Mouse (Mus musculus): Measurements from ENCODE around the gene Cyba. TPM values are rescaled to one million over a fixed set of nuclear protein-coding genes. Genes with fewer than 3 reads are reported as not detected.
A peak's percentile ranks its signal among the peaks of the same experiment; 100 is the strongest.

Gene Cyba
- total RNA-seq (2021), result 1 to 10 TPM; 7.9 TPM

DNA sequence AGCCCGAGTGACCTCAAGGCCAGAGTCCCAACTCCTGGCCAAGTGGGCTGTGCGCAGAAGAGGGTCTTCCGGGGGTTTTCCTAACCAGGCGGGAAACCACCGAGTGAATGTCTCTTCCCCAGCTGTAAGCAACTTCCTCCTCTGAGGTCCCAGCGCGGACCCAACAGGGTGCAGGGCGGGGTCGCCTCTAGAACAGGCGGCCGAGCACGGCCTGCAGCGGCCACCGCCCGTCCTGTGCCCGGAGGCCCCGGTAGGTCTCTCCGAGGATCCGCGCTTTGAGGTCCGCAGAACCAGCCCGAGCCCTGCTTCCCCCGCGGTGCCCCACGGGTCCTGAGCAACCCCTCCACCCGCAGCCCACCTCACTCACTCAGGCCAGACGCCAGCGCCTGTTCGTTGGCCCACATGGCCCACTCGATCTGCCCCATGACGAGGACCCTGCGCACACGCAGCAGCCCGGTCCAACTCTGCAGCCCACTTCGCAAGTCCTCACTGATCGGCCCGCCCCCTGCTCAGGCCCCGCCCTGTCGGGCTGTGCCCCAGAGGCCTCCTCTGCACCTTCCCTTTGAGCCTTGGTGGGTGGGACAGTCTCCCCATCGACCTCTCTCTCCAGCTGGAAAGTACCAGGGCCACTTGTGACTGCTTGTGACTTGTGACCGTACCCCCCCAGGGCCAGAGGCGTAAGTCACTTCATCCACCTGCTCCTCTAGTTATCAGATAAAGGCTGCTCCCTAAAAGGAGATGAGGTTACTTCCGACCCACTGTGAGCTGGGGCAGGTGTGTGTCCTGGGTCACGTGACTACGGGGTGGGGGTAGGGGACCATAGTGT, at the start of gene Cyba:
TSS of gene Cyba (minus strand) at position 488 of the 826 bp plus-strand sequence.
- intact Hi-C loops (cut with DNase I), result no loop called here
- DNase-seq (ENCODE audit: low spot score in 2 of 2), result no peak

DNA sequence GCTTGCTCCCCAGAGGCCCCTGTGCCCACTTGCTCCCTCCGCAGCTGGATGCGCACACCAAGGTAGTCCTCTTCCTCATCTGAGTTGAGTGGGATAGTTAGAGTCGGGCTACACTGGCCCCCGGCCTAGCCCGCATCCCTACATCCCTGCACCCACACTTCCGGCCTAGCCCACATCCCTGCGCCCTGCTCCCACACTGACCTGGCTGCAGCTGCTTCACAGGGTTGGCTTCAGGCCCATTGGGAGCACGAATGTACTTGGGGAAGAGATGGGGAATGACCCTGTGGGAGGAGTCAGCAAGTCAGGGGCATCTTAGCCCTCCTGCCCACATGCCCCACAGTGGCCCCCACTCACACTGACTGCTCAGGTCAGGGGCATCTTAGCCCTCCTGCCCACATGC, 49.7 kb upstream of the Cyba start:
- DNase-seq (ENCODE audit: low spot score in 2 of 2), result no peak

DNA sequence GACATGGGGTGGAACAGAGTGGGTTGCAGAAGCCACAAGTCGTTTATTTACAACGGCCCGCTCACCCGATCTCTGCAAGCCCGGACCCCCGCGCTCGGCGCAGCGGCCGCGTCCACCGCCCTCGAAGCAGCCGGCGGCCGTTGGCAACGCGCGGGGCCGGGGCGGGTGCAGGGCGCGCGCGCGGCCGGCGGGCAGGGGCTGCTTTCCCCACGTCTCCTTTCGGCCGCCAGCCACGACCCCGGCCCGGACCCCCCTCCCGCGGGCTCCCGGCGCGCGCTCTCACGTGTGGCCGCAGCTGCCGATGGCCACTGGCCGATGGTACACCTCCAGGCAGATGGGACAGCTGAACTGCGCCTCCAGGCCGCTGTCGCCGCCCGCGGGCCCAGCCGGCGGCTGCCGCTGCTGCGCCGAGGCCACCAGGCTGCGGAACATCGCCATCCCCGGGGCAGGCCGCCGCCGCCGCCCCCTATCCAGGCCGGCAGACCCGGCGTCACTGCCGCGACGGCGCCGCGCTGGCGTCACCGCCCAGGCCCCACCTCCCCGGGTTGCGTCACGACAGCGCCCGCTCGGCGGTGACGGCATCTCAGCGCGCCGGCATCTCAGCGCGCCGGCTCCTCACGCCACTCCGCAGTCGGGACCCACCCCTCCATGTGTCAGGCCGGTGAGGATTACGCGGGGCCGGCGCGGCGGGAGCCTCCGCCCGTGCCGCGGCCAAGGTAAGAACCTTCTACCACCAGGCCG, 43.0 kb upstream of the Cyba start, which contains the start of the genes Rnf166 and Ctu2:
TSS of gene Rnf166 (minus strand) at position 485 of the 741 bp plus-strand sequence.
TSS of gene Ctu2 (plus strand) at position 564 of the 741 bp plus-strand sequence.
- intact Hi-C loops (cut with DNase I), result loop anchor here (2.0 kb wide), 1 partner anchor 99 kb away; the partner anchor contains the start of gene Zc3h18
- DNase-seq (ENCODE audit: low spot score in 2 of 2), result peak; percentile 91 to 96

More for the DNA sequence above, 49.7 kb upstream of the Cyba start:
- intact Hi-C loops (cut with DNase I), result no loop called here

DNA sequence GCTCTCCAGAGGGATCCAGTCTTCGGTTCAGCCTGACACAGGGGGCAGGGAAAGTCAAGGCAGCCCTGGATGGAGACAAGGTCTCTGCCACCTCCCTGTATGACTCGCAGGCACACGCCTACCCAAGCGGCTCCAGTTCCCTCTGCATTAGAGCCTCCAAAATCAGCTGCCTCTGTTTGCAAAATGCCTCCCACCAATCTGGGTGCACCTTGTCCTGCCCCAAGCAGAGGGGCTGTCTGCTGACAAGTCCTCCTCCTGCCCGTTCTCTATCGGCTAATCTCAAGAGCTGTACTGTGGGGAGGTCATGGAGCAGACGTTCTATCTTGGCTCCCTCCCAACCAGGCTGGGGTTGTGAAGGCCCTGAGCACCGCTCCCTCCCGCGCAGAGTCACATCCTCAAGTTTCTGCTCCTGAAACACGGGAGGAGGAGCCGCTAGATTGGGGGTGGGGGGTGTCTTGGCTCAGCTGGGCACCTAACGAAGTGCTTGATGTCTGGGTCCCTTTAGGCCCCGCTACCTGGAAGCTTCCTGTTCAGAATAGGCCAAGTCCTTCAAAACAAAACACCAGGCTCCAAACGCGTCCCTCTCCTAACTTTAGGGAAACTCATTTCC, 42.3 kb upstream of the Cyba start:
- DNase-seq (ENCODE audit: low spot score in 2 of 2), result peak; percentile 51 to 52
- intact Hi-C loops (cut with DNase I), result loop anchor here (1.0 kb wide), 1 partner anchor 31 kb away; no protein-coding TSS in a partner anchor

DNA sequence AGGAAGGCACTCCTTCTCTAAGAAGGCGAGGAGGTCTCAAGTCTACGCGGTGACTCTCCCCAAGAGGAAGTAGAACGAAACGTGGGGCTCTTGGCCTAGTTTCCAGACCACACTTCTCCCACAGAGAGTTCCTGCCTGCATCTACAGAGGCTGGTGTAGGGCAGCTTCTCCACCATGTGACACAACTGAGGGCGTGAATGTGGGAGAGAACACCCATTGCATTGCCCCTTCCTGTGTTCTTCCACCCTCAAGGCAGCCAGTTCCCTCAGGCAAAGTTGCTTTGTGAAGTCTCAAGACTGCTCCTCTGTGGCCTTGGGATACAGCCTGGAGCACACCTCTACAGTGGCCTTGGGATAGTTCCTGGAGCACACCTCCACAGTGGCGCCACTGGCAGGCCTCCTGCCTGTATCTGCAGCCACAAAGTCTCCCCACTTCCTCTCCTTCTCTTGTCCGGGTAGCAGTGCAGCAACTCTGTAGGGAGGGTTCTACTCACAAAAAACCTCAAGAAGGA, 41.2 kb upstream of the Cyba start:
- DNase-seq (ENCODE audit: low spot score in 2 of 2), result no peak
- intact Hi-C loops (cut with DNase I), result loop anchor here (1.0 kb wide), 1 partner anchor 30 kb away; no protein-coding TSS in a partner anchor

DNA sequence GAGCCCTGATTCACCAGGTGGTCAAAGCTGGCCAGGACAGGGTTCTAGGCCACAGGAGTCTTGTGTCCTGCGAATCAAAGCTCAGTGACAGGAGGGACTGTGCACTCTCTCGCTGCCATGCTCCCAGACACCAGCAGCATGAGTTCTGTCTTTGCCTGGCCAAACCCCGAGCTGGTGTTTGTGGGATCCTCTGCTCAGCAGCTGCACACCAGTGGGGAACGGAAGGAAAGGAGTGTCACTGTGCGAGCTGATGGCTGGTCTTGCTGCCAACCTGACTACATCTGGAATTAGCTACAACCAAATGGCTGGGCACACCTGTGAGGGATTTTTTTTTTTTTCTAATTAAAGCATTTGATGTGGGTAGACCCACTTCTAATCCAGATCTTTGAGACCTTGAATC, 38.0 kb upstream of the Cyba start:
- intact Hi-C loops (cut with DNase I), result no loop called here
- no peak for DNase-seq (ENCODE audit: low spot score in 2 of 2)

DNA sequence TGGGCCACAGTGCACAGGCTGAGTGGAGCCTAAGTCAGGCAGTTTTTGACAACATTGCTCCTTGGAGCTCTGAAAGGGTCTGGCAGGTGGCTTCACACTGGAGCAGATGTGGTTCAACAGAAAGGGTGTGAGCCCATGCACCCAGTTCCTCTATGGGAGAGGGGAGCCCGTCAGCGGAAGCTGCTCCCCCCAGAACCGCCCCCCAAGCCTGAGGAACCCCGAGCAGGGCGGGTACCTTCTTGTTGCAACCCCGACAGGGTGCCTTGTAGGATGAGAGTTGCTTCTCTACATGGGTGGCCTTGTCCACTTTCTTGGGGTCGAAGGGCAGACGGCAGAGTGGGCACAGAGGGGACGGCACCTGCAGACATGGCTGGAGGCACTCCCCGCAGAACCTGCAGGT, 37.2 kb upstream of the Cyba start:
- intact Hi-C loops (cut with DNase I), result no loop called here
- no peak for DNase-seq (ENCODE audit: low spot score in 2 of 2)

DNA sequence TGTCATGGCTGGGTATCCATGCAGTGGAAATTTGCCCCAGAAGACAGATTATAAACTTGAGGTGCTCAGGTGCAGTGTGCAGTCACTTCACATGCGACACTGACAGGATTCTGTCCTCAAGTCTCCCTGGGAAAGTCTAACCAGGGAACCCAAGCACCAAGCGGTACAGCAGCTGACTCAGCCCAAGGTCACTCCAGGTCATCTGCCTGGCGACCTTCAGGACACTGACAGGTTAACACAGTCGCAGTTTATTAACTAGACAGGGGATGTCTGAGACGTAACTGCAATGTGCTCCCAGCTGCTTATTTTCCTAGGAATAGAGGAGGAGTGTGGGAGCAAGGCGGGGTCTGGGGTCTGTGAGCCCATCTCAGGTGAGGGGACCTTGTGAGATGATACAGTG, 36.7 kb upstream of the Cyba start:
- intact Hi-C loops (cut with DNase I), result no loop called here

DNA sequence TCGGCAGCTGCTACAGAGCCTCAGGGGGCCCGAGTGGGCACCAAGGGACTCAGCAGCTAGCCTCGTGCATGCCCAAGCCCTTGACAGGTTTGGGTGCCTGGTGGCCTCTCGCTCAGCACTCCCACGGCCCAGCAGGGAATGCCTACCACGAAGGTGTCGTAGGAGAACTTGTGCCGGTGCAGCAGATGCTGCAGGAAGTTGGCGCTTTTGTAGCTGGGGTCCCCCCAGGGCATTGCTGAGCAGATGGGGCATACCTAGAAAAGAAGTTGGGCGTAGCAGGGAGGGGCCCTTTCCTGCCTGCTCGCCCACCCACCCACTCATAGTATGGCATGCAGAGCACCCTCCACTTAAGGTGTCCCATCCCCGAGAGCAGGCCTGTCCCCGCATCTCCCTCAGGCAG, 35.1 kb upstream of the Cyba start:
- intact Hi-C loops (cut with DNase I), result no loop called here
- DNase-seq (ENCODE audit: low spot score in 2 of 2), result no peak

More for the DNA sequence above, 36.7 kb upstream of the Cyba start:
- no peak for DNase-seq (ENCODE audit: low spot score in 2 of 2)

DNA sequence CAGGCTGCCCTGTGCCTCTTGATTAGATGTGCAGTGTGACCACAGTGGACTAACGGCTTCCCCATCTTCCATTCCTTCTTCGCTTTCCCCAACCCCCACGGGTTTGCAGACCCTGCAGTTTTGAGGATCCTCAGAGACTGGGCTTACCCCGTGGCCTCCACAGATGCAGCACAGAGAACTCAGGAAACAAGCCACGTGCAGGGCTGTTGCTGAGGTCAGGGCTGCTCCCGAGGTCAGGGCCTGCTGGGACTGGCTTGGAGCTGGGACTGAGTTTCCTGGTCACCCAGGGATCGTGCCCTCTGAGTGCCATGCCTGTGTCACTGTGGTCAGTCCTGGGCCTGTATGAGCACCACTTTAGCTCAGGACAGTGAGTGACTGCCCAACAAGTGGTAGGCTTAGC, 32.3 kb upstream of the Cyba start:
- no peak for DNase-seq (ENCODE audit: low spot score in 2 of 2)
- intact Hi-C loops (cut with DNase I), result no loop called here

DNA sequence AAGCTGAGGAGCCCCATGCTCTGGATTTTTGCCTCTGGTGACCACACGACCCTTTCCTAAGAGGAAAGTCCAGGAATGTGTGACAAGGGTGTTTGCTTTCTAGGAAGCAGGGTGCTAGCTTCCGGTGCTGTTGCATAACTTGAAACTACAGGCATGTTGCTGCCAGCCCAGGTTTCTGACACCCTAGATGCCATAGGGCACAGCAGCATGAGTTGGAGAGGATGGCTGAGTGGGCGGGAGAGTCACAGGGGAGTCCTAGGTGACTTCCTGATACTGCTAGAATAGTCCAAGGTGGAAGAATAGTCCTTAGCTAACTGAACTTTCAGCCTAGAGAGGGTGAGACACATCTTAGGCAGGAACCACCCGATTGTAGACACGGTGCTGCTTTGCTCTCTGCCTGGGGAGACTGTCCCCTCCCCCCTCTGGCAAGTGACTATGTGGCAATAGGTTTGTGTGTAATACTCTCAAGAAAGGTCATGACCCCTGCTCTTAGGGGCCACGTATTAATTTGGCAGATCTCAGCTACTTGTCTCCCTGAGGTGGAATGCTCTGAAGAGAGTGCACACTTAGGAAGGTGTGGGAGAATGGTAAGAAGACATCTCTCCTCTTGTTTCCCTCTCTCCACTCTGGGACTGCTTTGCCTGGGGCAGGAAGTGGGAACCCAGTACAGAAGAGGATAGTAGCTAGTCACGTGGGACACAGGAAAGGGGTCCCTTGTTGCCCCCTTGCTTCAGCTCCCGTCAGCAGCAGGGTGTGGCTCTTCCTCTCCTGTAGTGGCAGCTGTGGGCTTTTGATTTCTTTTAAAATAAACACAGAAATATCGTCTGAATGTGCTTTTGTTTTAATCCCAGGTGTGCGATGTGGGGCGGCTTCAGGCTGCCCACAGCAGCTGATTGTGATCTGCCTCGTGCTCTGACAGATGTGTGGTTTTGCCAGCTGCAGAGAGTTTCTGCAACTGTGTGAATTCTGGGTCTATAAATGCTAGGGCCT, 31.2 kb upstream of the Cyba start:
- intact Hi-C loops (cut with DNase I), result no loop called here
- no peak for DNase-seq (ENCODE audit: low spot score in 2 of 2)

DNA sequence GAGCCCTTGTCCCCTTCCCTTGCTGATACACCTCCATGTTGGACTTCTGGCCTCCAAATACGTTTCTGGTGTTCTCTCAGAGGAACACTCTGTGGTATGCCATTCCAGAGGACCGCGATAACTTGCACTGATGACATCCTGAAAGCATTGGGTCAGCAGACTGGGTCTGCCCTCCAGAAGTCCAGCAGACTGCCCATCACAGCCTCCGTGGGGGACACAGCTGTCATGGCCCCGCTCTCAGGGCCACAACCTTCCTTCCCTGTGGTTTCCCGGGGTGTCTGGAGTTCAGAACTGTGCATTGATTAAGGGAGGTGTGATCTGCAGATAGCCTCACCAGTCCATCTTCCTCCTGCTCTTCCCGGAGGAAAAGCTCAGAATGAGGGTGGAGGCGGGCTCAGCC, 29.8 kb upstream of the Cyba start:
- intact Hi-C loops (cut with DNase I), result no loop called here
- no peak for DNase-seq (ENCODE audit: low spot score in 2 of 2)

DNA sequence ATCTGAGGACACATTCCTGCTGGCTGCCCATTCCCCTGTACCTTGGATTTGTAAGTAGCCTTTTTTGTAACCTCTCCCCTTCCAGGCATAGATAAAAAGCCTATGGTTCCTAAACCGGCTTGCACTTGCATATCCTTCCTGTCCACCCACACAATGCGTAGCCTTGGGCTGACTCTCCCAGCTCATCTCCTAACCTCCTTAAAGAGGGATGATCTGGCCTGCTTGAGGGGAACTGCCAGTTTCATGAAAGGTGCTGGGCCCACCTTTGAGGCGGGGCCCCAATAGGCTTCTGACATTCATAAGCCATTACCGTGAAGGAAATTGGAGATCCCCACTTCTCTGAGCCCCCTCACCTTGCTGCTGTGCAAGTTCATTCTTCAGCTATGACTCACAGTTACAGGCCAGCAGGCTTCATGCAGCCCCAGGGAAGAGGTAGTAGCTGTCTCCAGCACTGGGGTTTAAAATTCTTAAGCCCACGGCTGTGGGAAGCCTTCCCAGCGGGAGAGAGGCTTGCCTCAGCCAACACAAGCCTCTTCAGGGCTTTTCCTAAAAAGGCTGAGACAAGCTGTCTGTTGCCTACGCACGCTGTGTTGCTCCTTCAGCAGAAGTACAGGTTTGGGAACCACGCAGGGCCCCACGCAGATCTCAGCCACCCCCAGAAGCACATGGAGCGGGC, 28.9 kb upstream of the Cyba start:
- peak; percentile 81 to 84 for DNase-seq (ENCODE audit: low spot score in 2 of 2)
- intact Hi-C loops (cut with DNase I), result no loop called here

DNA sequence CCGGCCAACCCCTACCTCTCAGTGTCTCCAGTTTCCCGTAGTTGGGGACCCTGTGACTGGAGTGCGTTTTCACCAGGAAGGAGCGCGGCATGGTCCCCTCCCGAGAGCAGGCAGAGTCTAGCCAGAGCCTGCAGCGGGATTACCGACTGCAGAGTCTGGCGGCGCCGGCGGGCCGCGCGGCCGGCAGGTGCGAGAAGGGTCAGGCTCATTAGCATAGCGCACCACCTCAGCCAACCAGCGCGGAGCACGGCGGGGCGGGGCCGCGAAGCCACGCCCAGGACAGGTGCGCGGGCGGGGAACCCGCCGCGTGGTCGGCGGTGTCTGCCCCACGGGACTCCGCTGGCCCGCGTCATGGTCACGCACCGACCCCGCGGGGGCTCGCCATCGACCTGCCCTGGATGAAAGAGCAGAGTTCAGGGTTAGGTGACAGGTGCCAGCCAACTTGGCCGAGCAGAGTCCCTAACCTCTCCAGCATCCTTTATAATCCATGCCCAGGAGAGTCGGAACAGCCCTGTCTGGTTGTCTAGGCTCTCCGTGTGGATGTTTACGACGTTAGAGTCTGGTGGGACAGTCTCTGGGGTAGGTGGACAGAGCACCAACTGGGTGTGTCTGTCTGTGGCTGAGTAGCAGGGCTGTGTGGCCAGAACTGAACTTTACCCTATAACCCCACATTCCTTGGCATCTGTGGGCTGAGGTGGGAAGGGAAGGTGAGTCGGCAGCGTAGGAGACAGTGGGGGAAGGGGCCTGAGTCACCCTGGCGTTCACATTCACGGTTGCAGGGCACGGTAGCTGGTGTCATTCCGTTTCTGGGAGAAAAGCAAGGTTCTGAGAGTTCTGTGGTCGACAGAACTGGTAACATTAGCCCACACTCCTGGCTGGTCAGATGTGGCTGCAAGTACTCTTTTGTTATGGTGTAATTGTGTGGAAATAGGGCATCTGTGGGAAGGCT, 28.1 kb upstream of the Cyba start, which contains the start of gene Snai3:
TSS of gene Snai3 (minus strand) at position 210 of the 949 bp plus-strand sequence.
- peak; percentile 39 to 40 for DNase-seq (ENCODE audit: low spot score in 2 of 2)
- intact Hi-C loops (cut with DNase I), result no loop called here

DNA sequence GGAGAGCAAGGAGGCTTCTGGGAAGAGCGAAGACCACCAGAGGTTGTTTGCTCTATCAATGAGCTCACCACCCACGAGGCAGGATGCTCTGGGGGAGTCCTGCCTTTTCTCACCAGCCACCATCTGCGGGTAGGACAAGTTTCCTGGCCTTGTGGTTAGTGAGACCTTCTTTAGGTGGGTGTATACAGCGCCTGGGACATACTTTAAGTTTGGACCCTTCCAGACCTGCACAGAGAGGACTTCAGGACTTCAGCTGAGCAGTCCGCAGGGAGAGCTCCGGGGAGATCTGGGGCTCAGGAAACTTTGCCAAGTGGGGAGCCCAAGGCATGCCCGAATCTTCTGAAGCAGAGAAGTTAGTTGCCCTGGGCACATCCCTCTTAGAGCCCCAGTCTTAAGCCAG, 27.3 kb upstream of the Cyba start:
- intact Hi-C loops (cut with DNase I), result no loop called here
- DNase-seq (ENCODE audit: low spot score in 2 of 2), result no peak

DNA sequence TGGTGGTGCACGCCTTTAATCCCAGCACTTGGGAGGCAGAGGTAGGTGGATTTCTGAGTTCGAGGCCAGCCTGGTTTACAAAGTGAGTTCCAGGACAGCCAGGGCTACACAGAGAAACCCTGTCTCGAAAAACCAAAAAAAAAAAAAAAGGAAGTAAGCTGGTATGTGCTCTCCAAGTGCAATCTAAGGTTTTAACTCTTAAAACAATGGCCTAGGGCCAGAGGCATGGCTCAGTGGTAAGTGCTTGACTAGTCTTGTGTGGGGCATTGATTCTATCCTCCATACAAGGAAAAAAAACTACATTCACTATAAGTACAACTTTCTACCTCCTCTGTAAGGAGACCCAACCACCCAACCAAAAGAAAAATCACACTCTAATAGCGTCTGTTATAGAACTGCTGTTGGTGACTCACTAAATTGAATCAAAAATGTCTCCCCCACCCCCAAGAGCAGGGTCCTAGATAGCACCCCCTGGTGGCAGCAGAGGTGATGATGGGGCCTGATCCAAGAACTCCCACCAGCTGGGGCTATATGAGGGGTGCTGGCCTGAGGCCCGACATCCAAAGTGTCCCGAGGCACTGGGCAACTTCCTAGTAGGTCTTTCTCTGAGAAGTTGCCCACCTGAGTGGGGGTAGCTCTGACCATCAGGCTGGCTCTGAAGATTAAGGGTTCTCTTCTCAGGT, 26.6 kb upstream of the Cyba start:
- DNase-seq (ENCODE audit: low spot score in 2 of 2), result no peak
- intact Hi-C loops (cut with DNase I), result no loop called here

DNA sequence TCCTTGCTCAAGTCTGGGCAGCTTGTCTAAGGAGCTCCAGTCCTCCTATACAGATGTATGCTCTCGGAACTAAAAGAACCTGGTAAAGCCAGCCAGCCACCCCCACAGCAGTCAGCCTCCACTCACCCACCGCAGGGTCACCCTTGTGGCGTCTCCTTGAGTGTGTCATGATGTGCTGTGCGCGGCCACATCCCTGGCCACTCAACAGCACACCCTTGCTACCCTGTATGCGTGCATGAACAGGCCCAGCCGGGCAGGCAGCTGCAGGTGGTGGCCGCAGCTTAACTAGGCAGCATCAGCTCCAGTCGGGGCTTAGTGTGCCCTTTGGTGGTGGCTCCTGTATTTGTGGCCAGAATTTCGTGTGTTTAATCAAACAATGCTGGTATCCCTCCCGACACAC, 24.4 kb upstream of the Cyba start:
- no peak for DNase-seq (ENCODE audit: low spot score in 2 of 2)
- intact Hi-C loops (cut with DNase I), result no loop called here

Measured in left cerebral cortex, postnatal 36 days (tissue).